Mouse (Mus musculus) midbrain, embryonic 13.5 days (tissue): ENCODE data around the gene Gng8. TPM values are rescaled to one million over a fixed set of nuclear protein-coding genes. Genes with fewer than 3 reads are reported as not detected.
A peak's percentile ranks its signal among the peaks of the same experiment; 100 is the strongest.

Source experiments
- ATAC-seq: fragments of 200-750 bp; cut with Nextera tagmentation; 2 replicates; pipeline ENCODE4 v1.8.0; 2017; ENCODE audit warnings: mild to moderate bottlenecking, moderate TSS enrichment, moderate library complexity
- H3K27ac ChIP-seq: fragments of 300-500 bp; sonication (generic); 2 replicates; pipeline ENCODE4 v1.5.1; 2015; ENCODE audit warnings: inconsistent platforms, mild to moderate bottlenecking, moderate library complexity
- H3K27me3 ChIP-seq: fragments of 300-500 bp; sonication (generic); 2 replicates; pipeline ENCODE4 v1.6.1; 2015; ENCODE audit warnings: mild to moderate bottlenecking, inconsistent platforms
- H3K36me3 ChIP-seq: fragments of 300-500 bp; sonication (generic); 2 replicates; pipeline ENCODE4 v1.6.1; 2015; ENCODE audit warnings: mild to moderate bottlenecking, inconsistent platforms
- H3K4me1 ChIP-seq: fragments of 300-500 bp; sonication (generic); replicated peaks from 2 replicates; pipeline ENCODE4 v1.6.1; 2015; ENCODE audit warnings: inconsistent platforms
- H3K4me2 ChIP-seq: fragments of 300-500 bp; sonication (generic); replicated peaks from 2 replicates; pipeline ENCODE4 v1.6.1; 2015; ENCODE audit warnings: moderate library complexity, mild to moderate bottlenecking, inconsistent platforms
- H3K4me3 ChIP-seq: fragments of 300-500 bp; sonication (generic); replicated peaks from 2 replicates; pipeline ENCODE4 v1.5.1; 2015; ENCODE audit warnings: mild to moderate bottlenecking, inconsistent platforms
- H3K9ac ChIP-seq: fragments of 300-500 bp; sonication (generic); replicated peaks from 2 replicates; pipeline ENCODE4 v1.6.1; 2015; ENCODE audit warnings: mild to moderate bottlenecking, inconsistent platforms
- H3K9me3 ChIP-seq: fragments of 300-500 bp; sonication (generic); 2 replicates; pipeline ENCODE4 v1.6.1; 2016; ENCODE audit warnings: mild to moderate bottlenecking, inconsistent platforms
- WGBS: fragments of 180-500 bp; shearing (Covaris S2); methylation state at CpG from one replicate; pipeline ENCODE4 v1.1.7; 2015; 5-methylcytosine and 5-hydroxymethylcytosine counted together
- polyA plus RNA-seq: library from polyadenylated mRNA; unstranded; fragments of >200 nt; fragmentation: Nextera tagmentation; extraction: Ambion mirVana; gene quantifications from 2 replicates; pipeline ENCODE4 v1.2.1, GENCODE M21; 2015

The Gng8 gene
- polyA plus RNA-seq, 1 experiment from 2014 or later: 23.4 TPM

- Histone ChIP-seq H3K36me3 (0 out of 2 replicates have a peak, but pooled peaks cover 5% of the 10 kb centered on the region), H3K4me1 (peaks cover 30% of the 10 kb centered on the region), H3K9ac (0 out of 2 replicates have a peak overlapping the region, but pooled peaks have one; percentile 11), H3K9me3 (no peaks in the 10 kb centered on the region), H3K27ac (no peak overlapping the region), H3K4me2 (no peak overlapping the region), H3K4me3 (no peak overlapping the region), H3K27me3 (0 out of 2 replicates have a peak, but pooled peaks cover 3% of the 10 kb centered on the region)
- ATAC-seq: no peak
- WGBS: 66% methylated on average over 11 of the region's 11 CpGs
Measured at GRCm38 (mm10) chr7:16908859-16909258, 17.3 kb downstream of the Gng8 start.

DNA sequence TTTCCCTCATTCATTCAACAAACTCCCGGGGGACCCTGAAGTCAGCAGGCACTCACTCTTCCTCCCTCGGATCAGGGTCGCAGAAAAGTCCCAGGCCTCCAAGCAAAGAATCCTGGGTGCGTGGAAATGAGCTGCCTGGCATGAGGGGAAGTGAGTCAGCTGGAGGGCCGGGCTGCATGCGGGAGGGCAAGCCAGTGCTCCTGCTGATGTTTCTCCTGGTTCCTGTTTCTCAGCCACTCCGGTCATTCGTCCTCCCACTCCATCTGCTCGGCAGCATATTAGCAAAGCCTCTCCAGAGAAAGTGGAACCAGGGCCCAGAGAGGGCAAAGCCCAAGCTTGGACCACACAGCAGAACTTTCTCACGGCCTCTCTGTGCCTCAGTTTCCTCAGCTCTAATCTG, 18.3 kb downstream of the Gng8 start:
- 0 out of 2 replicates have a peak, but pooled peaks cover 3% of the 10 kb centered on the region for H3K27me3 ChIP-seq
- H3K4me3 ChIP-seq: no peak overlapping the region
- peaks cover 12% of the 10 kb centered on the region for H3K36me3 ChIP-seq
- no peak for ATAC-seq
- 64% methylated on average over 10 of the region's 10 CpGs for WGBS
- H3K9ac ChIP-seq: no peak overlapping the region
- H3K9me3 ChIP-seq: no peaks in the 10 kb centered on the region
- no peak overlapping the region for H3K27ac ChIP-seq
- no peak overlapping the region for H3K4me2 ChIP-seq
- H3K4me1 ChIP-seq: peaks cover 28% of the 10 kb centered on the region

GRCm38 (mm10) chr7:16911904-16912303, 20.3 kb downstream of the Gng8 start:
- H3K4me1 ChIP-seq: peaks cover 12% of the 10 kb centered on the region
- peaks cover 32% of the 10 kb centered on the region for H3K36me3 ChIP-seq
- H3K27ac ChIP-seq: no peak overlapping the region
- 95% methylated on average over 3 of the region's 3 CpGs for WGBS
- H3K27me3 ChIP-seq: 0 out of 2 replicates have a peak, but pooled peaks cover 3% of the 10 kb centered on the region
- H3K9ac ChIP-seq: no peak overlapping the region
- no peaks in the 10 kb centered on the region for H3K9me3 ChIP-seq
- no peak for ATAC-seq
- H3K4me3 ChIP-seq: no peak overlapping the region
- H3K4me2 ChIP-seq: no peak overlapping the region

GRCm38 (mm10) chr7:16912360-16912759, 20.8 kb downstream of the Gng8 start:
- peaks cover 37% of the 10 kb centered on the region for H3K36me3 ChIP-seq
- H3K27ac ChIP-seq: no peak overlapping the region
- ATAC-seq: no peak
- WGBS: 65% methylated on average over 6 of the region's 6 CpGs
- H3K4me2 ChIP-seq: no peak overlapping the region
- H3K4me3 ChIP-seq: no peak overlapping the region
- H3K27me3 ChIP-seq: 0 out of 2 replicates have a peak, but pooled peaks cover 3% of the 10 kb centered on the region
- H3K4me1 ChIP-seq: peaks cover 8% of the 10 kb centered on the region
- H3K9ac ChIP-seq: 0 out of 2 replicates have a peak overlapping the region, but pooled peaks have one; percentile 14
- no peaks in the 10 kb centered on the region for H3K9me3 ChIP-seq

DNA sequence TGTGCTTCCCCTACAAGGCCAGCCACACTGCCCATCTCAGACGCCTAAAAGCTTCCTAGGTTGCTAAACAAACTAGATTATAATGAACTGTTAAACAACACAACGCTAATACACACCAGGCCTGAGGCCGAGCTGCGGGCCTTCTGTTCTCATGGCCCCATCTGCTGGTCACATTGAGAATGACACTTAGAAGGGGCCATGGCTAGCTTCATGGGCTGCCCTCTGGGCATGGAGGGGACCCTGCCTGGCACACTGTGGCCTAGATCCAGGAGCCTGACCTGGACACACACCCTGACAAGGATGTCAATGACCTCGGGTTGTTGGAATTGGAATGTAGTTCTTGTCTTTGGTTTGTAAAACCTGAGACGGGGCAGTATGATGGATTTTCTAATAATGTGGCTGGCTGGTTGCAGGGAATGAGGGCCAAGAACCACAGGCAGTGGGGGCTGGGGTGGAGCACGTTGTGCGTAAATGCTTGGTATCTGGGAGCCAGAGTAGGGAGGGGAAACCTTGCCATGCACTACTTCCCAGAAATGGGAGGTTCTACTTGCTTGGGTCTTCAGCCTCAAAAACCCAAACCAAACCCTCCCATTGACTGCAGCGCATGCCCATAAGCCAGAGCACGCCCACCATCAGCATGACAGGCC, 22.3 kb downstream of the Gng8 start:
- H3K4me2 ChIP-seq: no peak overlapping the region
- H3K27ac ChIP-seq: no peak overlapping the region
- 0 out of 2 replicates have a peak, but pooled peaks cover under 1% of the 10 kb centered on the region for H3K27me3 ChIP-seq
- ATAC-seq: peak; percentile 69
- H3K4me1 ChIP-seq: peaks cover 17% of the 10 kb centered on the region
- no peaks in the 10 kb centered on the region for H3K9me3 ChIP-seq
- no peak overlapping the region for H3K4me3 ChIP-seq
- H3K36me3 ChIP-seq: peaks cover 52% of the 10 kb centered on the region
- WGBS: 41% methylated on average over 10 of the region's 10 CpGs
- H3K9ac ChIP-seq: no peak overlapping the region

GRCm38 (mm10) chr7:16914453-16915343, 23.1 kb downstream of the Gng8 start:
- Histone ChIP-seq H3K27ac (0 out of 2 replicates have a peak overlapping the region, but pooled peaks have one; percentile 12), H3K4me2 (no peak overlapping the region), H3K4me1 (peaks cover 23% of the 10 kb centered on the region), H3K9me3 (no peaks in the 10 kb centered on the region), H3K36me3 (peaks cover 60% of the 10 kb centered on the region), H3K9ac (no peak overlapping the region), H3K27me3 (no peaks in the 10 kb centered on the region), H3K4me3 (no peak overlapping the region)
- no peak for ATAC-seq
- WGBS: 86% methylated on average over 18 of the region's 18 CpGs

DNA sequence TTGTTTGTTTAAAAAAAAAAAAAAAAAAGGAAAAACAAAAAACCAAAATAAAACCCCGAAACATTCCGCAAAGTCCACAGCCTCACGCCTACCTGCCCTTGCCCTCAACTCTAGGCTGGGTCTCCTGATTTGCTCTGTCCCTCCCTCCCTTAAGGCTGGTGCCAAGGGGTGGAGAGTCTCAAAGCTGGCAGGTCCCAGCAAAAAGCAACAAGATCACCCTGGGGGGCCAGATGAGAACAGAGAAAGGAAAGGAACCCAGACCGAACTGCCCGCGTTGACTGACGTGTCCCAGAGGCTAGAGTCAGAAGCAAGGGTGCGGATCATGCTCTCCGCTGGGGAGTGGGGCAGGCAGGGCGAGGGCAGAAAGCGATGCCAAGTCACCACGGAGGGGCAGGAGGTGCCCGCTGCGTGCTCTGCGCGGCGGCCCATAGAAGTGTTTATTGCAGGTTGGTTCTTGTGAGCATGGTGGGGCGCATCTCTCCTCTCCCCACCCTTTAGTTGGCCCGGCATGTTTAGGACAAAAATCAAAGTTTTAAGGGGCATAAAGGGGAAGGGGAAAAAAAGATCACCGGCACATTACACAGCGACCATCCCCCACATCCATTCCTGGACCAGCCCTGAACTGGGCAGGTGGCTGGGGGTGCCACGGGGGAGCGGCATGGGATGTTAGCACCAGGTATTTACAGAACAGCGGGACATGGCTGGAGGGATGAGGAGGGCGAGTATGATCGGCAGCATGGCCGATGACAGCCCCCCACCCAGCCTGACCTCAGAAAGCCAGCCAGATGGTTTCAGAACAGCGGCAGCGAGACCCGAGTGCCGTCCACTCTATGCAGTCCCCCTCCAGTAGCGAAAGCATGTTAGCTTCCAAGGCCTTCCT, 24.1 kb downstream of the Gng8 start:
- ATAC-seq: no peak
- no peak overlapping the region for H3K4me3 ChIP-seq
- peaks cover 33% of the 10 kb centered on the region for H3K4me1 ChIP-seq
- H3K27me3 ChIP-seq: no peaks in the 10 kb centered on the region
- WGBS: 93% methylated on average over 32 of the region's 32 CpGs
- H3K9me3 ChIP-seq: no peaks in the 10 kb centered on the region
- no peak overlapping the region for H3K9ac ChIP-seq
- H3K4me2 ChIP-seq: no peak overlapping the region
- H3K36me3 ChIP-seq: peaks cover 67% of the 10 kb centered on the region
- H3K27ac ChIP-seq: no peak overlapping the region

- H3K4me2 ChIP-seq: no peak overlapping the region
- peaks cover 42% of the 10 kb centered on the region for H3K4me1 ChIP-seq
- H3K9ac ChIP-seq: no peak overlapping the region; the same call in 1 of the 2 replicates
- no peaks in the 10 kb centered on the region for H3K27me3 ChIP-seq
- peaks cover 73% of the 10 kb centered on the region for H3K36me3 ChIP-seq
- no peak overlapping the region for H3K4me3 ChIP-seq
- H3K27ac ChIP-seq: no peak overlapping the region
- H3K9me3 ChIP-seq: no peaks in the 10 kb centered on the region
- ATAC-seq: no peak
- WGBS: 87% methylated on average over 29 of the region's 30 CpGs
Measured at GRCm38 (mm10) chr7:16916342-16917265, 25.0 kb downstream of the Gng8 start.

DNA sequence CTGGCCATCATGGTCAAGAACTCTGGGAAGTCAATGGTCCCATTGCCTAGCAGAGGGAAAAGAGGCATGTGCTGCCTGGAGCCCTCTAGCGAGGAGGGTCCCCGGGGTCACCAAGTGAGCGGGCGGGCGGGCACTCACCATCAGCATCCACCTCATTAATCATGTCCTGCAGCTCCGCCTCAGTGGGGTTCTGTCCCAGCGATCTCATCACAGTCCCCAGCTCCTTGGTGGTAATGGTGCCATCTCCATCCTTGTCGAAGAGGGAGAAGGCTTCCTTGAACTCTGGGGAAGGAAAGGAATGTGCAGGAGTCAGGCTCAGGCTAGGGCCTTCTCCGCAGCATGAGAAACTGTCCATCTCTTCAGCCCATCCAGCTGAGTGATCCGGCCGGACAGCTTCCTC, 25.9 kb downstream of the Gng8 start:
- Histone ChIP-seq H3K4me3 (no peak overlapping the region), H3K4me1 (peaks cover 51% of the 10 kb centered on the region), H3K36me3 (peaks cover 73% of the 10 kb centered on the region), H3K27me3 (no peaks in the 10 kb centered on the region), H3K4me2 (no peak overlapping the region), H3K9ac (no peak overlapping the region), H3K9me3 (no peaks in the 10 kb centered on the region), H3K27ac (no peak overlapping the region; the same call in 1 of the 2 replicates)
- no peak for ATAC-seq
- 89% methylated on average over 11 of the region's 11 CpGs for WGBS

DNA sequence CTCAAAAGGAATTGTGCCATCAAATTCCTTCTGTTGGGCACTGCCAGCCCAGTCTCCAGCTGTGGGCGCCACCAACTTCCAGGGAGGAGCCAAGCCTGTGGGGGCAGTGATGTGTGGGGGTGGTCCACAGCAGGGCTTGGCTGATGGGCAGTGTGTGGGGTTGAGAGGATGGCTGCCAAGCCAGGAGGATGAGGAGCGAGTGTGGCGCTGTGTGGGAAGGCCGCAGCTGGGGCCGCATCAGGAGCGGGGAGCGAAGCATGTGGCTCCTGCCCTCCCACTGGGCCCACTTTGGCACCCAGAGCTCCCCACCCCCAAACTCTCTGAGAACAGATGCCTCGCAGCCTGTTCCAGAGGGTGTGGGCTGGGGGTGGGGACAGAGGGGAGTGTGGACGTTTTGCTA, 26.4 kb downstream of the Gng8 start:
- H3K4me3 ChIP-seq: no peak overlapping the region
- no peak overlapping the region for H3K4me2 ChIP-seq
- H3K4me1 ChIP-seq: peaks cover 56% of the 10 kb centered on the region
- H3K9ac ChIP-seq: no peak overlapping the region
- no peaks in the 10 kb centered on the region for H3K27me3 ChIP-seq
- H3K27ac ChIP-seq: peak overlapping the region; percentile 19; the same call in 1 of the 2 replicates
- 85% methylated on average over 9 of the region's 9 CpGs for WGBS
- H3K9me3 ChIP-seq: no peaks in the 10 kb centered on the region
- ATAC-seq: no peak
- peaks cover 72% of the 10 kb centered on the region for H3K36me3 ChIP-seq

DNA sequence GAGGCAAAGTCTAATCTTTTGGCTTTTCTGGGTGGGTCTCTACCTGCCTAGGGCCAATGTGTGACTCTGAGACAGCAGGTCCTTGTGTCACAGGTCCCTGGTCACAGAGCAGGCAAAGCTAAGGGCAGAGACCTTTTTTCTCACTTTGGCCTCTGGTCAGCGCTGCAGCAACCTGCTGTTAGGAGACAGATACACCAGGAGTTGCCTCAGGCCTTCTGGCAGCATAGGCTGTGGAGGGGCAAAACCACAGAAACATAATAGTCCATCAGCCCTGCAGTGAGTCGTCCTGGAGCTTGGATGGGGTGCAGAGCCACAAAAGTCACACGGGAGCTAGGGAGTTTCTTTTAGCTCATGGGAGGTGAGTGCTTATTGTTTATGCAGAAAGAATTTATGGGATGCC, 27.1 kb downstream of the Gng8 start:
- Histone ChIP-seq H3K36me3 (peaks cover 68% of the 10 kb centered on the region), H3K9me3 (no peaks in the 10 kb centered on the region), H3K4me3 (no peak overlapping the region), H3K27ac (peak overlapping the region; percentile 19; the same call in 1 of the 2 replicates), H3K4me2 (no peak overlapping the region), H3K4me1 (peaks cover 57% of the 10 kb centered on the region), H3K27me3 (no peaks in the 10 kb centered on the region), H3K9ac (no peak overlapping the region)
- ATAC-seq: no peak
- WGBS: 75% methylated on average over 3 of the region's 3 CpGs
